Mouse (Mus musculus) heart, embryonic 16.5 days (tissue): ENCODE results near the gene Majin. TPM values are rescaled to one million over a fixed set of nuclear protein-coding genes. Genes with fewer than 3 reads are reported as not detected.

ENCODE experiments used
- ATAC-seq: fragments of 200-750 bp; cut with Nextera tagmentation; replicated peaks from 2 replicates; pipeline ENCODE4 v1.8.0; 2017; ENCODE audit warnings: moderate number of reproducible peaks; ENCODE audit not compliant: insufficient read depth, low FRiP score; ENCODE audit errors: extremely low read depth
- H3K27ac ChIP-seq: fragments of 300-500 bp; sonication (generic); 2 replicates; pipeline ENCODE4 v1.5.1; 2014; ENCODE audit warnings: mild to moderate bottlenecking, low read length, control low read depth, moderate library complexity
- H3K27me3 ChIP-seq: fragments of 300-500 bp; sonication (generic); 2 replicates; pipeline ENCODE4 v1.6.1; 2014; ENCODE audit warnings: low read length, mixed read lengths; ENCODE audit not compliant: control insufficient read depth, insufficient read depth
- H3K36me3 ChIP-seq: fragments of 300-500 bp; sonication (generic); 2 replicates; pipeline ENCODE4 v1.6.1; 2014; ENCODE audit not compliant: control insufficient read depth, insufficient read depth
- H3K4me1 ChIP-seq: fragments of 300-500 bp; sonication (generic); 2 replicates; pipeline ENCODE4 v1.6.1; 2014; ENCODE audit warnings: low read length, mixed read lengths; ENCODE audit not compliant: control insufficient read depth, insufficient read depth
- H3K4me2 ChIP-seq: fragments of 300-500 bp; sonication (generic); 2 replicates; pipeline ENCODE4 v1.6.1; 2014; ENCODE audit warnings: low read depth, mild to moderate bottlenecking, control low read depth, low read length
- H3K4me3 ChIP-seq: fragments of 300-500 bp; sonication (generic); 2 replicates; pipeline ENCODE4 v1.5.1; 2014; ENCODE audit warnings: mild to moderate bottlenecking, control low read depth, low read length
- H3K9ac ChIP-seq: fragments of 300-500 bp; sonication (generic); 2 replicates; pipeline ENCODE4 v1.6.1; 2014; ENCODE audit warnings: low read length, control low read depth
- H3K9me3 ChIP-seq: fragments of 300-500 bp; sonication (generic); replicated peaks from 2 replicates; pipeline ENCODE4 v1.6.1; 2016; ENCODE audit warnings: low read length; ENCODE audit not compliant: control insufficient read depth
- WGBS: fragments of 180-500 bp; shearing (Covaris S2); extraction: QIAGEN DNeasy Blood & Tissue Kit; methylation state at CpG from one replicate; pipeline ENCODE4 v1.1.7; 2014; 5-methylcytosine and 5-hydroxymethylcytosine counted together
- microRNA counts: library from miRNA; unstranded; fragments of <30 nt; microRNA quantifications from one replicate; lab custom pipeline; 2016
- microRNA-seq: library from miRNA; unstranded; fragments of <30 nt; microRNA quantifications from one replicate; pipeline ENCODE4, GENCODE M21; 2017
- polyA plus RNA-seq: library from polyadenylated mRNA; unstranded; fragments of >200 nt; fragmentation: Nextera tagmentation; extraction: Ambion mirVana; gene quantifications from 2 replicates; pipeline ENCODE4 v1.2.1, GENCODE M21; 2015

Gene Majin
- polyA plus RNA-seq, 1 experiment from 2014 or later, result not detected

- H3K9me3 ChIP-seq, result no peaks in the 10 kb centered on the region
- H3K4me3 ChIP-seq, result no peak overlapping the region
- WGBS, result 59% methylated on average over 9 of the region's 9 CpGs
- H3K9ac ChIP-seq, result no peak overlapping the region
- no peak overlapping the region for H3K27ac ChIP-seq
- H3K4me2 ChIP-seq, result no peak overlapping the region
- no peaks in the 10 kb centered on the region for H3K27me3 ChIP-seq
- H3K4me1 ChIP-seq, result peaks cover 5% of the 10 kb centered on the region
- no peak for ATAC-seq
- H3K36me3 ChIP-seq, result no peaks in the 10 kb centered on the region
Measured at GRCm38 (mm10) chr19:6270661-6271060, 86.5 kb downstream of the Majin start.

- Histone ChIP-seq H3K4me2 (no peak overlapping the region), H3K36me3 (no peaks in the 10 kb centered on the region), H3K4me3 (no peak overlapping the region), H3K9ac (no peak overlapping the region), H3K9me3 (no peaks in the 10 kb centered on the region), H3K4me1 (peaks cover 10% of the 10 kb centered on the region), H3K27ac (no peak overlapping the region), H3K27me3 (no peaks in the 10 kb centered on the region)
- no peak for ATAC-seq
- WGBS, result 51% methylated on average over 8 of the region's 8 CpGs
Measured at GRCm38 (mm10) chr19:6271206-6271605, 87.0 kb downstream of the Majin start.

- H3K27ac ChIP-seq, result no peak overlapping the region
- H3K36me3 ChIP-seq, result no peaks in the 10 kb centered on the region
- ATAC-seq, result no peak
- WGBS, result 75% methylated on average over 7 of the region's 7 CpGs
- H3K4me3 ChIP-seq, result no peak overlapping the region
- no peaks in the 10 kb centered on the region for H3K27me3 ChIP-seq
- H3K4me1 ChIP-seq, result peaks cover 10% of the 10 kb centered on the region
- no peak overlapping the region for H3K9ac ChIP-seq
- H3K4me2 ChIP-seq, result no peak overlapping the region
- no peaks in the 10 kb centered on the region for H3K9me3 ChIP-seq
Measured at GRCm38 (mm10) chr19:6272053-6272452, 87.9 kb downstream of the Majin start.

- H3K4me1 ChIP-seq, result peaks cover 11% of the 10 kb centered on the region
- no peak overlapping the region for H3K4me3 ChIP-seq
- H3K9me3 ChIP-seq, result no peaks in the 10 kb centered on the region
- no peak overlapping the region for H3K4me2 ChIP-seq
- no peak overlapping the region for H3K9ac ChIP-seq
- H3K27me3 ChIP-seq, result no peaks in the 10 kb centered on the region
- ATAC-seq, result no peak
- H3K27ac ChIP-seq, result peak overlapping the region; percentile 45
- no peaks in the 10 kb centered on the region for H3K36me3 ChIP-seq
- WGBS, result 60% methylated on average over 4 of the region's 4 CpGs
Measured at GRCm38 (mm10) chr19:6272738-6273137, 88.5 kb downstream of the Majin start.

GRCm38 (mm10) chr19:6273592-6273991, 89.4 kb downstream of the Majin start:
- Histone ChIP-seq H3K36me3 (no peaks in the 10 kb centered on the region), H3K27ac (no peak overlapping the region), H3K9me3 (no peaks in the 10 kb centered on the region), H3K4me3 (no peak overlapping the region), H3K4me1 (peaks cover 19% of the 10 kb centered on the region), H3K9ac (no peak overlapping the region), H3K4me2 (no peak overlapping the region), H3K27me3 (no peaks in the 10 kb centered on the region)
- WGBS, result 79% methylated on average over 4 of the region's 4 CpGs
- no peak for ATAC-seq

MicroRNAs within 50 kb of the gene (microRNA counts, 519-probe panel; counts per million panel counts)
- 2,239 counts per million, percentile 40 among the panel's probes with 10 or more counts for microRNA mmu-miR-192 (lab: Ali Mortazavi, UCI)

Small RNAs within 50 kb of the gene (microRNA-seq; reads per million reads assigned to microRNA genes)
- gene Mir192, result 86.6 reads per million, percentile 48 among the genes with 10 or more reads in this experiment
- gene Mir194-2, result 42.8 reads per million, percentile 42 among the genes with 10 or more reads in this experiment

Other genes starting within 250 kb of the Majin start
- 48.3 and 55.2 TPM in 2 replicates for gene Pola2, start 220.2 kb upstream of the Majin start, polyA plus RNA-seq
- gene Slc22a20, start 198.2 kb upstream of the Majin start, polyA plus RNA-seq, result 0.07 TPM in 1 of 2 replicates, not detected in the other
- 9.5 and 10.0 TPM in 2 replicates for gene Capn1, start 168.5 kb upstream of the Majin start, polyA plus RNA-seq
- gene Syvn1, start 137.8 kb upstream of the Majin start, polyA plus RNA-seq, result 15.8 and 18.6 TPM in 2 replicates
- 60.4 and 67.4 TPM in 2 replicates for gene Mrpl49, start 126.6 kb upstream of the Majin start, polyA plus RNA-seq
- gene Fau, start 126.5 kb upstream of the Majin start, polyA plus RNA-seq, result 354 and 453 TPM in 2 replicates
- gene Znhit2, start 123.2 kb upstream of the Majin start, polyA plus RNA-seq, result 21.8 and 24.7 TPM in 2 replicates
- 6.6 and 8.7 TPM in 2 replicates for gene Tm7sf2, start 116.0 kb upstream of the Majin start, polyA plus RNA-seq
- 49.0 and 50.7 TPM in 2 replicates for gene Vps51, start 107.2 kb upstream of the Majin start, polyA plus RNA-seq
- not detected in 2 replicates for gene Tmem262, start 104.4 kb upstream of the Majin start, polyA plus RNA-seq
- 0.56 and 1.3 TPM in 2 replicates for gene Gm28374, start 102.1 kb upstream of the Majin start, polyA plus RNA-seq
- gene Zfpl1, start 99.4 kb upstream of the Majin start, polyA plus RNA-seq, result 46.1 and 48.1 TPM in 2 replicates
- 26.9 and 28.1 TPM in 2 replicates for gene Cdca5, start 99.4 kb upstream of the Majin start, polyA plus RNA-seq
- gene AC131692.1, start 90.0 kb upstream of the Majin start, polyA plus RNA-seq, result 0.30 and 0.49 TPM in 2 replicates
- 0.27 and 3.9 TPM in 2 replicates for gene Naaladl1, start 78.6 kb upstream of the Majin start, polyA plus RNA-seq
- 32.3 and 33.9 TPM in 2 replicates for gene Sac3d1, start 65.7 kb upstream of the Majin start, polyA plus RNA-seq
- 20.5 and 25.1 TPM in 2 replicates for gene Snx15, start 56.1 kb upstream of the Majin start, polyA plus RNA-seq
- gene Batf2, start 43.4 kb upstream of the Majin start, polyA plus RNA-seq, result 0.11 TPM in 1 of 2 replicates, not detected in the other
- 77.2 and 84.5 TPM in 2 replicates for gene Arl2, start 42.8 kb upstream of the Majin start, polyA plus RNA-seq
- gene Gpha2, start 42.0 kb downstream of the Majin start, polyA plus RNA-seq, result 0.25 TPM in 1 of 2 replicates, not detected in the other
- gene Ppp2r5b, start 51.5 kb downstream of the Majin start, polyA plus RNA-seq, result 22.6 and 23.4 TPM in 2 replicates
- 8.0 and 8.9 TPM in 2 replicates for gene Atg2a, start 57.3 kb downstream of the Majin start, polyA plus RNA-seq
- 63.7 and 73.2 TPM in 2 replicates for gene Ehd1, start 92.3 kb downstream of the Majin start, polyA plus RNA-seq
- 0.64 and 0.67 TPM in 2 replicates for gene Cdc42bpg, start 122.1 kb downstream of the Majin start, polyA plus RNA-seq
- gene Men1, start 150.6 kb downstream of the Majin start, polyA plus RNA-seq, result 45.8 and 47.8 TPM in 2 replicates
- gene Map4k2, start 156.7 kb downstream of the Majin start, polyA plus RNA-seq, result 17.2 and 18.5 TPM in 2 replicates
- 80.2 and 86.7 TPM in 2 replicates for gene Sf1, start 179.3 kb downstream of the Majin start, polyA plus RNA-seq
- gene Pygm, start 200.0 kb downstream of the Majin start, polyA plus RNA-seq, result 362 and 381 TPM in 2 replicates
- gene Rasgrp2, start 215.0 kb downstream of the Majin start, polyA plus RNA-seq, result 68.8 and 69.8 TPM in 2 replicates
- 0.37 and 0.77 TPM in 2 replicates for gene Nrxn2, start 234.3 kb downstream of the Majin start, polyA plus RNA-seq